Mouse (Mus musculus) frontal cortex, postnatal 36 days (tissue): ENCODE results near the gene 4931406C07Rik.
A peak's percentile ranks its signal among the peaks of the same experiment; 100 is the strongest.
"Not testable (repeated sequence)": the region's sequence is repeated elsewhere in the genome, so short reads cannot be mapped to it uniquely, and the experiment has no call there.

ENCODE experiments used
- DNase-seq, 2 experiments: peaks; one replicate each; pipeline ENCODE4 v3.0.0; 2022; ENCODE audit warnings: low spot score in 2 of 2

Gene 4931406C07Rik

DNA sequence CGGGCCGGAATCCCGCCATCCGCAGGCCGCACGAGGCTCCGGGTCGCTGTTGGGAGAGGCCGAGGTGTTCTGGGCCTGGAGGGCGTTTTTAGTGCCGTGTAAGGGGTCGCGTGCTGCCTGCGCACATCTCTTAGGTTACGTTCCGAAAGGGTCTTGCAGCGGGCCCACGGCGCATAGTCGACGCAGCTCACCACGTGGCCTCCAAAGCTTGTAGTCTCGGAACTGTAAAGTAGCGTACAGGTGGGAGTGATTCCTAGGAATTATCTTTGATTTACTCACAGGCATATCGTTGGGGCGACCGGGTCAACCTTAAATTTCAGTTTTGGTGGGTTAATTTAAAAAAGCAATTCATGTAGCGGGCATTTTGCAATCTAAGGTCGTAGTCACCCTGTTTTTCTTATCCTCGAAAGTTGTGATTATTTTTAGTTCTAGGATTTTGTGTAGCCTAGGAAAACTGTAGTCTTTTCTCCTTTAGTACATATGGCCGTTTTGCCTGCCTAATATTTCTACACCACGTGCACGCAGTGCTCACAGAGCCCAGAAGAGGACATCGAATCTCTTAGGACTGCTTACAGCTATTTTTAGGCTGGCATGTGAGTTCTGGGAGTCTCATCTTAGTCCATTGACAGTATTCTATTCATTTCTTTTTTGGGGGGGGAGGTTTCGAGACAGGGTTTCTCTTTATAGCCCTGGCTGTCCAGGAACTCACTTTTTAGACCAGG lies at the start of gene 4931406C07Rik:
4931406C07Rik (minus strand) TSS at position 51 of the 722 bp plus-strand sequence.
- no peak for DNase-seq

DNA sequence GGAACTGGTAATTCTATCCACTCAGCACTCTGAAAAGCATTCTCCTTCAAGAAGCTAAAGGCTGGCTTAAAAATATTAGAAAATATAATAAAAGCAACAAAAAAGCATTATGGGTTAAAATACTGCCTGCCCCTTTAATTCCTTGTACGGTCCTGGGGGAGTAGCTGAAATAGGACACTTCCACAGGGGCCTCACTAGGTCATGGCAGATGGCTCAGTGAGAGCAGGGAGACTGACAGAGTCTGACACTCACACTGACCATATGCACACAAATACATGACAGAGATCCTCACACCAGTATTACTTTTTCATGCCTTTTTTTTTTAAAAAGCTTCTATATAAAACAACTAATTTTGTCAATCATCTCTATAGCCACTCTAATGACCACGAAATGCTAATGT lies 43.7 kb upstream of the 4931406C07Rik start:
- no peak for DNase-seq

DNA sequence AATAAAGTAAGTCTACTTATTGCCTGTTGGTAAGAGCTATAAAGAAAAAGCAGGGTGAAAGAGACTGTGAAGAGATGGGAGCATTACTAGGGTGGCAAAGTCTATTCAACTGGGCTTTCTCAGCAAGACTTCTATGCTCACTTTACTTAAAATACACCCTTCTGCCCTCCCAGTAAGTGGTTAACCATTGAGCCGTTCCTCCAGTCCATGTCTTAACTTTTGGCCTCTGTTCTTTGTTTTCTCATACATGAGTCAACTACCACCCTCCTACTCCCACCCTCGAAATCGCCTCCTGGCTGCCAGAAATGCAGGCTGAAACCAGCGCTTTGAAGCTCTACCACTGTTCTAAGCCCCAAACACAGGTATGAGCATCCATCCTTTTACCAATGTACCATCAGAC lies 31.5 kb upstream of the 4931406C07Rik start:
- DNase-seq = no peak

DNA sequence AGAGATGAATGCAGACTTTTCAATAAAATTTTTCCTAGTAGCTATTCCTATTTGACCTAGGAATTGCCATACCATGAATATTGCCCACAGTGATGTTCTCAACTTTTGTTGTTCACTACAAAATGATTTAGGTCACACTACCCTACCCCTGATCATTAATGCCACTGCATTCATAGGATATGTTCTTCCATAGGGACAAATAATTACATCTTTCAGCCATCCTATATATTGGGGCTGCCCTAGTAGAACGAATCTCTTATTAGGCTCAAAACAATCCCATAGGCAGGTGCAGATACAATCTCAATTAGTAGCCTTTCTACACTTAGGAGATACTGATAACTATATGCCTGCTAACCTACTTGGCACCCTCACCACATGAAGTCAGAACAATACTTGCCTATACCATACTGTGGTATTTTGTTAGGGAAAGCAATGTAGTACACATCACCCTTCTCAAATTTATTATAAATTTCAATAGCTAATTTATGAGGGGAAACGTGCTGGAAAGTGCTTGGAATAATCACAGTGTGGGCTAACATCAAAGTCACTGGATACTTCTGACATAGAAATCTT lies 12.0 kb upstream of the 4931406C07Rik start:
- no peak for DNase-seq

DNA sequence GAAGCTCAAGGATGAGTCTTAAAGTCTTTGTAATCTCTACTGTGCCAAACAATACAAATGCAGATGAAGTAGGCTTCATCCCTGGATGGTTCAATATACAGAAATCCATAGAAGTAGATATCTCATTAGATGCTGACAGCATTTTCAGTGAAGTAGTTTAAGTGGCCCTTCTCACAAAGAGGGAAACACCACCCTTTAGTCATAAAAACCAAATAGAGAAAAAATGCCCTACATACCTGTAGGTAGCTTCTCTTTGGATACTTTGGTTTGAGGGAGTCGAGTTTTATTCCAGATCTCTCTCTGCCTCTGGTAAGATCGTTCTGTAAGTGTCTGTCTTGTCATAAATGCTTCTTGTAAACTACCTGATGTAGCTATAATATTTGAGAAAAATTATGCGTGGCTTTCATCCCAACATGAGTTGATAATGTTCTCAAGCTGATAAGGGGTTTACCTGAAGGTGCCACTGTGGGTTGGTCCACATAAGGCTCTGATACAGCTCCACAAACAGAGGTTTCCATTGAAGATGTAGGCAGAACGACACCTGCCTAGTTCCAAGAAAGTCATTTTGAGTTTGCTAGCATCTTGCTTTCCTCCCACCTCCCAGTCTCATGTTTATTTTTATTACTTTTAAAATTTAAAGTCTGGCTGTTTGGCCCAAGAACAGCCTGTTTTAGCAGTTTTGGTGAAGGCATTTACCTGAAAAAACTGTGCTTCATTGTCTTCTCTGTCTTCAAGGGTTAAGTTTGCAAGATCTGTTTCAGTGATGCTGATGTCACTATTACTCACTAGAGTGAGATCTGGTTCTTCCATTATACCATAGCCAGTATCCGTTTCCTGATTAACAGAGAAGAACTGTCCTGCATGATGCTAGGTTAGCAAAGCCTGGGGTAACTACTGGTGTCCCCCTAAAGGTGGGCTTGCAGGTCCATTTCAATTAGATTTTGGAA lies 11.2 kb upstream of the 4931406C07Rik start:
- no peak for DNase-seq

DNA sequence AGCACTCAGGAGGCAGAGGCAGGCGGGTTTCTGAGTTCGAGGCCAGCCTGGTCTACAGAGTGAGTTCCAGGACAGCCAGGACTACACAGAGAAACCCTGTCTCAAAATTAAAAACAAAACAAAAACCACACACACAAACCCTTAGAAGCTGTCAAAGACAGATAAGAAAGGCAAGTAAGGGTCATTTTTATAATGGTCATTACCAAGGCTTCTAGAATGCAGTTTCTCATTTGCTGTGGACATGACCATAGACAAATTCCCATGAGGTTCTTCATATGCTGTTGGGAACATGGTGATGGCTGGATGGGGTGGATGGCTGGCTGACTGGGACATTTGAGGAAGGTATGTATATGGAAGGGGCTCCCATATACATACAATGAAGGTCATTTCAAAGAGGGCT lies 10.0 kb upstream of the 4931406C07Rik start:
- DNase-seq = not testable (repeated sequence)

DNA sequence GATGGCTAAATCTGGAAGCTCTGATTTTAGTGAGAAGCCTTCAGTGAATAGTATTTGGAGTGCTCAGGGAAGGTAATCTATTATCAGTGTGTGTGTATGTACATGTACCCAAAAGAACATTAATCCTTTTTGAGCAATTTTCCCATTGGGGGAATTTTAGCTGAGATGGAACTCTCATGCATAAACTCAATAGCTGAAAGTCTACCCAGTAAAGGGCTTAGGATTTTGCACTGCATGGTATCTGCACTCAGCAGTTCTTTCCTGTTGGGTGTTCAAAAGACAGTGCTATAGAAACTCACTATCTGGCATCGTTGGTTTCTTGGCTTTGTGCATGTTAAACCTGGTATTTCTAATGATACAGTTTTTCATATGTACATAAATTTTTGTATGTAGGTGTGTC lies 8.4 kb upstream of the 4931406C07Rik start:
- DNase-seq = no peak

DNA sequence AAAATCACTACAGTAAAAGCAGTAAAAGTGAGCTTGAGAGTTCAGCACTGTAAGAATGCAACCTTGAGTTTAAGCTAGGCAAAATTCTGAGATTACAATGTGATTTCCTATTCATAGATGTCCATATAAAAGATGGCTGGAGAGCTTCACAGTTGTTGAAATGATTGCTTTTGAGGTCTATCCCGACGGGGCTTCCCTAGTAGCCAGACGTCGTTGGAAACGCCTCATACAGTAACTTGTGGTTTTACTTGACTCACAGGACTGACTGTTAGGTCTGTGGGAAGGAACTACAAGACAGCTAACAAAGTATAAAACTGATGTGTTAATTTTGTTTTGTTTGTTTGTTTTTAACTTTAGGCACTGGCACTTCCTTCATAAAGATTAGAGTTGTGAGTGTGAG lies 7.4 kb upstream of the 4931406C07Rik start:
- no peak for DNase-seq

DNA sequence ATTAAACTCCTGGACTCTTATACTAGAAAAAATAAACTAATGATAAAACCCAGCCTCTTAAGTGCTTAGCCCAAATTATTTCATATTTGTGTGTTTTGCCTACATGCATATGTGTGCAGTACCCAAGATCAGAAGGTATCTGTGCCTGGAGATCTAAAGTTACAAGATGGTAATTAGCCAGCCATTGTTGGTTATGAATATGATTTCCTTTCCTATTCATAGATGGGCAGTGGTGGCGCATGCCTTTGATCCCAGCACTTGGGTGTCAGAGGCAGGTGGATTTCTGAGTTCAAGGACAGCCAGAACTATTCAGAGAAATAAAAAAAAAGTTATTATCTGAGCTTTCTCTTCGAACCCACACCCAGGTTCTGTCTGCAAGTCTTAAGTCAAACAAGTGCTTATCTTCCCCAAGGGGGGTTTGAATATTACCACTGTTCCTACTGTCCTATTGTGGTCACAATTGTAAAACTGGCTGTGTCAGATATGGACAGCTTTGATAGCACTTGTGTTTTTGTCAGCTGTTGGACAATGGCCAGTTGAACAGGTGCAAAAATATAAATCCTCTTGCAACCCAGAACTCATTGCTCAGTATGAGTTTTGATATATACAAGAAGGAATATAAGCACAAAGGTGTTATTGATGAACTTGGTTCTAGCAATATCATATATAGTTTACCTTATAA lies 5.9 kb upstream of the 4931406C07Rik start:
- no peak for DNase-seq

DNA sequence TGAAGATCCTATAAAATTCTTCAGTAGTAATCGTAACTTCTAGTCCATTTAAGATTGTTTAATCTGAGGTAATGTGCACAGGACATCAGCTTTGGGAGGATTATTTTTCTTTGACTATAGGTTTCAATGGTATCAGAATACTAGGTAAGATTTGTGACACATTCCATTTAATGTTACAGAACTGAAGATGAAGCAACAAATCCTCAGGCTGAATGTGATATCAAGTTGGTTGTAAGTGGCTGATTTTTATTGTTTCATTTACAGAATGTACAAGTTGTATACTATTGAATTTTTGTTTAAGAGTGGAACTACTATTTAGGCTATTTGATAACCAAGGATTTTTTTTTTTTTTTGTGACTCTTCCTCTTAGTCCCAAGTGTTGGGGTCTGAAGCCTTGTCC lies 3.9 kb upstream of the 4931406C07Rik start:
- DNase-seq = no peak

DNA sequence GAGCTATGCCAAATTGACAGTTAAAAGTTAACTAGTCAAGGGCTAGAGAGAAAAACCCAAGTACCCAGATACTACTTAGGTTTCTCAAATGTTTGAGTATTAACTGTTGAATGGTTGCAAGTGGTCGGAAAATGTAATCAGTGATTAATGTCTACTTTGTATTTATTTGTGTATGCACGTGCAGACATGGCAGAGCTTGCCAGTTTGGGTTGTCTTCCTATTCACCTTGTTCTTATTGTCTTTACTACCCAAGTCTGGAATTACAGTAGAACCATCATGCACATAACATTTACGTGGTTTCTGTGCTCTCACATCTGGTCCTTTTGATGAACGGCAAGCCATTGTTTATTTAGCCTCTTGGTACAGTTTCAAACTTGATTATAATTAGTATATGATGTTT lies 3.2 kb upstream of the 4931406C07Rik start:
- no peak for DNase-seq

DNA sequence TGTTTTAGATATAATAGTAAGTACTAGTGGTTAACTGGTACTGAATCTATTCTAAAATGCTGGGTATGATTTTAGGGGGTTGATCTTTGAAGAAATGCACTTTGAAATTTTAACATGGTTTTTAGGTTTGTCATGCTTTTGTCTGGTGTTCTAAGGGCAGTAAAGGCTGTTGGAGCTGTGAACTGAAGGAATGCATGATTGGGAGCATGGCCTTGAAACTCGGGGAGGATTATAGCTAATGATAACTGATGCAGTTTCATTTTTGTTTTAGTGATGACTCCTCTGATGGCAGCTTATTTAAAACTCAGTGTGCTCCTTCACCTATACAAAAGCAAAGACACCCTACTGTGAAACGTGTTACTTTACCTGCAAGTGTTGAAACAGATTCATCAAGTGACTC lies 2.0 kb upstream of the 4931406C07Rik start:
- DNase-seq = no peak

DNA sequence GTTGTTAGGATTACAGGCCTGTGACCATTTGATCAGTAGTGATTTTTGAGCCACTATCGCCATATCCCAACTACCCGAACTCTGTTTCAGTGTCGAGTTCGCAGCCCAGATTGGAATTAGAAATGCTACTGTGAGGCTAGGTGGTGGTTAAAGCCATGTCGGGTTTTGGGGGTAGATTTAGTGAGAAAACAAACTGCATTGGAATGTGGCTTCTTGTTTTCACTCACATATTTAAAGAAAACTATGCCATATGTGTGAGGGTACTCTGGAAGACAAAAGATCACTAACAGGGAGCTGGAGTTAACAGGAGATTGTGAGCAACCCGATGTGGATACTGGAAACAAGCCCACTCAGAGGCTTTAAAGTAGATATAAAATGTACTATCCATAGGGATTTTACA lies 1.0 kb upstream of the 4931406C07Rik start:
- no peak for DNase-seq

DNA sequence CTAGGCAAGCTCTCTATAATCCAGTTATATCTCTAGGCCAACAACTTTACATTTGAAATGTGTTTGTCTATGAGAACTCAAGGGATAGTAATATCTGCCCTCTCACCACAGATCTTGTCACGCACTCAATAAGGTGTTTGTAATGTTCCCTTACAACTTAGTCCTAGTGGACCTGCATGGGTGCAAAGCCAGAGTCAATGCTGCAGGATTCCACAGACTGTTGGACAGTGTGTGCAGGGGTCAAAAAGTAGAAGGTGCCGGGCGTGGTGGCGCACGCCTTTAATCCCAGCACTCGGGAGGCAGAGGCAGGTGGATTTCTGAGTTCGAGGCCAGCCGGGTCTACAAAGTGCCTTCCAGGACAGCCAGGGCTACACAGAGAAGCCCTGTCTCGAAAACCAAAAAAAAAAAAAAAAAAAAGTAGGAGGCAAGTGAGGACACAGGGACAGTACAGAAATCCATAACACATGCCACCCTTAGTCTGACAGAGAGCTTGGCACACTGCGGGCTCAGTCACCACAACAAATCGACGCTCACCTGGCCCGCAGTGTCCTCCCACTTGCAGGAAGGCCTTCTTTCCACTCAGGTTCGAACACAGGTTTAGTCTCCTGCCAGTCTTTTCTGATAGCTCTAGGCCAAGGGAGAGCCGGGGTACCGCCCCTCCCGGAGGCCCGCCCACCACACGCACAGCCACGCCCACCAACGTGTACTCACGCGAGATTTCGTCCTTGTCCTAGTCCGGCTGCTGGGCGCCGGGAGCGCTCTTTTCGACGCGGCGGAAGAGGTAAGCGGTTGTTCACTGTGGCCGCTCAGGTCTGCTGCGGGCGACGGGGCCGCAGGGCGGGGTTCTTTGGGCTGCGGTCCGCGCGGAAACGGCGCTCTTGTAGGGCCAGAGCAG lies 498 bp downstream of the 4931406C07Rik start, which contains the start of gene Taf1d:
Taf1d (plus strand) TSS at position 712 of the 895 bp plus-strand sequence.
- DNase-seq = peak; percentile 96

DNA sequence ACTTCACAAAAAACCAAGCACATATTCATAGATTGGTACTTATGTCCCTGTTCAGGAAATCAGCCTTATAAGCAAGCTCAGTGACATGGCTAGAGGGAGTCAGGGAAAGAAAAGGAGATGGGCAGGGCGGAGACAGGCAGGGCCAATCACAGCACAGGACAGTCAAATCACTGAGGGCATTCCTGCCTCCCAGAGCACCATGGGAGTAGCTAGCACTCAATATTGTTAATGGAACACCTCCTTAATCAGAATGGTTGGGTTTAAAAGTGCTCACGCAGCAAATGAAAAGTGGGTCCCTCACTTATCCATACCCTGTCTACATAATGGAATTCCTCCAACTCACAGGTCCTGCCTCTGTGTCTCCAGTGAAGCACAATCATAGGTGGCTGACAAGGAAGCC lies 3.4 kb downstream of the 4931406C07Rik start:
- no peak for DNase-seq

DNA sequence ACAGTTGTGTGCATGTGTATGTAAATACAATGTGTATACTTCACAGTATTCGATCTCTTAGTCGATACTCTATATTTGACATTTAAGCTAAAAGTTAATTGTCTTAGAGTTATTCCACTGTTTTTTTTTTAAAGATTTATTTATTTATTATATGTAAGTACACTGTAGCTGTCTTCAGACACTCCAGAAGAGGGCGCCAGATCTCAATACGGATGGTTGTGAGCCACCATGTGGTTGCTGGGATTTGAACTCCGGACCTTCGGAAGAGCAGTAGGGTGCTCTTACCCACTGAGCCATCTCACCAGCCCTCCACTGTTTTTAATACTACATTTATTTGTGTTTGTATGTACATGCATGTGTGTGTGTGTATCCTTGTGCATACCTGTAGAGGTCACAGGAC lies 4.2 kb downstream of the 4931406C07Rik start:
- DNase-seq = not testable (repeated sequence)

DNA sequence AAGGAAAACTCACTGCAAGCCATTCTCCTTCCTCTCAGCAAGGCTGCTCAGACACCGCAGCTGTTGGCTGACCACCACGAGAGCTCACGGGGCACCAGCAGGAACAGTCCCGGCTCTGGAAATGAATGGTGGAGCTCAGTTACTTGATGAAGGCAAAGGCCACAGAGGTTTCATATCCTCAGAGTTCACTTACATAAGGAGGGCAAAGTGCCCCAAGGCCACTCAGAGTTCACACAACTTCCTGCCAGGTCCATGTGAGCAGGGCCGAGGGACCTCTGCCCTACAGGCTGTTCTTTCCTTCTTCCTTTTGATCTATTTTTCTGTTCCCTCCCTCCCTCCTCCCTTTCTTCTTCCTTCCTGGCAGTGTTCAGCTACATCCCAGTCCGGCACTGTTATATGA lies 4.8 kb downstream of the 4931406C07Rik start:
- peak in 1 of 2 experiments; percentile 13 for DNase-seq

DNA sequence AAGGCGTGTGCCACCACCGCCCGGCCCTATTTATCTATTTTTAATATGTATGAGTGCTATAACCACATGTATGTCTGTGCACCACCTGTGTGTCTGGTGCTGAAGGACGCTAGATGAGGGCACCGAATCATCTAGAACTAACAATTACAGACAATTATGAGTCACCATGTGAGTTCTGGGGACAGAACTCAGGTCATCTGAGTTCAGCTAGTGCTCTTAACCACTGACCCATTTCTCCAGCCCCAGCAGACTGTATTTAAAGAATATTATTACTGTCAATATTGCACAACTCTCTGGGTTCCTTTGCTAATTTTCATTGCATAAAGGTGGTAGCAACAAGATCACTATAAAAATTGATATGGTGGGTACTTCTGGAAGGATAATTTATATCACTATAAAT lies 6.2 kb downstream of the 4931406C07Rik start:
- no peak for DNase-seq

DNA sequence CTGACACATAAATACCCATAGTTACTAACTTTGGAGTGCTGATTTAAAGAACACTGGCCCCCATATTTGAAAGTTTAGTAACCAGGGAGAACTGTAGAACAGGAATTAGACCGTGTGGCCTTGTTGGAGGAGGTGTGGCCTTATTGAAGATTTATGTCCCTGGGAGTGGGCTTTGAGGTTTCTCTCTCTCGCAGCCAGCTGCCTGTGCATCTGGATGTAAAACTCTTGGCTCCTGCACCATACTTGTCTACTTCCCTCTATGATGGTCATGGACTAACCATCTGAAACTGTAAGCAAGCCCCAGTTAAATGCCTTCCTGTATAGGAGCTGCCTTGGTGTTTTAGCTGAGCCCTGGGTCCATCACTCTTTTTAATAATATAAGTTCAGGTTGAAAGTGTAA lies 7.8 kb downstream of the 4931406C07Rik start:
- DNase-seq = no peak

DNA sequence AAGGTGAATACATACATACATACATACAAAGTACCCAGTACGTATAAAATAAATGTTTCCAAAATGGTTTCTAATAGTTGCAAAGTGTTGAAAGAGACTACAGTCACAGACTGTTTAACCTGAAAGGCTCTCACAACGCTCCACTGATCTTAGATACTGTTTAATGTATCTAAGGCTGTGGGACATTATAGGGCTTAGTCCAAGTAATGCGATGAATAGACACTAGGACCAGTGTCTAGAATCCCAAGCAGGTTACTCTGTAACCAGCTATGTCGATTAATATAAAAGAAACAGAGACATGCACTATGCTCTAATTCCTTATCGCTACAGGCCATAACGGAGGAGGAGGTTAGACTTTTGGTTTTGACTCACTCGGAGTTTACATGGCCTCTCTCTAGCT lies 9.1 kb downstream of the 4931406C07Rik start:
- no peak for DNase-seq

DNA sequence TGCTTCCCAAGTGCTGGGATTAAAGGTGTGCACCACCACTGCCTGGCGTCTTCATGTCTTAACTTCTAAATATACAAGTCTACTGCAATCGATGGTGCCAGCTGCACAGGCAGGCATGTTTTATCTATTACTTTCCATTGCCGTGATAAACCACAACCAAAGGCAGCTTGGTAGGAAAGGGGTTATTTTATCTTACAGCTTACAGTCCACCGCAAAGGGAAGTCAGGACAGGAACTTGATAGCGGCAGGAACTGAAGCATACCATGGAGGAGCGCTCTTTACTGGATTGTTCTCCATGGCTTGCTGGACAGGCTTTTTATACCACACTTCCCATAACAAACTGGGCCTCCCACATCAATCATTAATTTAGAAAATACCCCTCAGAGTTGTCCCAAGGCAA lies 17.0 kb downstream of the 4931406C07Rik start:
- no peak for DNase-seq
